In the genomic region with DNA sequence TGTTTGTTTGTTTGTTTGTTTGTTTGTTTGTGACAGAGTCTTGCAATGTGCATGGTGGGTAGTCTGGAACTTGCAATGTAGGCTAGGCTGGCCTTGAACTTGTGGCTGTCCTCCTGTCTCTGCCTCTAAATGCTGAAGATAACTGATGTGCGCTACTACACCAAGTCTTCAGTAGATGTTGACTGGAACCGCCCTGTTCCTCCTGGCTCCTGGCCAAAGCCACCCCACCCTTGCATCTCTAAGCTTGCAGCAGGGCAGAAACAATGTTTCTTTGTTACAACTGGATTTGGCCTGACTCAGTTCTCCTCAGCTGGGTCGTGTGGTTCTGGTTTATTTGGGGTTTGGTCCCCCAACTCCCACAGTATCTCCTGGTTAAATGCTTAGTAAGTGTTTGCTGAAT, we compare ENCODE assay signal across 18 mouse cellular contexts. TPM values are rescaled to one million over a fixed set of nuclear protein-coding genes. Genes with fewer than 3 reads are reported as not detected.
DNase-seq lines count a peak whose midpoint lies in the region; ATAC-seq and TF ChIP-seq lines count a peak whose summit lies in the region.
"Had no signal": no experiment of that assay in that cellular context is flagged by ENCODE, and none has a peak within 500 bp of the region (broad histone marks: within the 10 kb centered on the region; RNA-seq: fewer than 3 reads in every experiment).

No protein-coding gene starts in this region.

- in situ Hi-C loops in ES-E14 (cut with MboI; ENCODE audit: low sequenced_read_pairs in 2 of 2, unreplicated experiment in 2 of 2) = no loop called here

- no peaks in the 10 kb centered on the region for H3K9me3 ChIP-seq in kidney, embryonic 15.5 days (replicated peaks)
- H3K9me3 ChIP-seq in ES-E14 (ENCODE audit: control insufficient read depth, insufficient read depth, low read depth, low read length) = no peaks in the 10 kb centered on the region
- no peaks in the 10 kb centered on the region for H3K9me3 ChIP-seq in hindbrain, embryonic 13.5 days
- H3K9me3 ChIP-seq in midbrain, embryonic 15.5 days = no peaks in the 10 kb centered on the region
- H3K9me3 ChIP-seq: forebrain, embryonic 10.5 days; heart, embryonic 15.5 days; limb, embryonic 12.5 days; neural tube, embryonic 12.5 days had no signal

- H3K9ac ChIP-seq in kidney, embryonic 15.5 days = no peak overlapping the region
- no peak overlapping the region for H3K9ac ChIP-seq in ES-E14 (ENCODE audit: insufficient read depth, low read depth, low read length, poor library complexity, severe bottlenecking)
- H3K9ac ChIP-seq in hindbrain, embryonic 13.5 days = no peak overlapping the region
- no peak overlapping the region for H3K9ac ChIP-seq in midbrain, embryonic 15.5 days
- H3K9ac ChIP-seq: heart, embryonic 15.5 days; limb, embryonic 12.5 days; neural tube, embryonic 12.5 days had no signal

- no peak overlapping the region for H3K27ac ChIP-seq in kidney, embryonic 15.5 days
- no peak overlapping the region for H3K27ac ChIP-seq in ES-E14 (ENCODE audit: insufficient read depth, low read depth, low read length, poor library complexity, severe bottlenecking)
- no peak overlapping the region for H3K27ac ChIP-seq in hindbrain, embryonic 13.5 days
- no peak overlapping the region for H3K27ac ChIP-seq in midbrain, embryonic 15.5 days
- H3K27ac ChIP-seq: forebrain, embryonic 10.5 days; heart, embryonic 15.5 days; hindbrain, postnatal 0 days; kidney, postnatal 0 days; limb, embryonic 12.5 days; neural tube, embryonic 12.5 days had no signal

- WGBS in kidney, embryonic 15.5 days = 68% methylated on average over 3 of the region's 3 CpGs
- 60% methylated on average over 3 of the region's 3 CpGs for WGBS in hindbrain, embryonic 13.5 days
- WGBS in midbrain, embryonic 15.5 days = 67% methylated on average over 3 of the region's 3 CpGs

- H3K4me1 ChIP-seq in kidney, embryonic 15.5 days = no peaks in the 10 kb centered on the region
- peaks cover 0 to 12% of the 10 kb centered on the region in 2 experiments; a peak in 3 of 4 replicates for H3K4me1 ChIP-seq in ES-E14 (ENCODE audit: control insufficient read depth in 2 of 2, insufficient read depth in 2 of 2, low read length in 2 of 2, poor library complexity in 1 of 2)
- H3K4me1 ChIP-seq in hindbrain, embryonic 13.5 days (replicated peaks) = no peaks in the 10 kb centered on the region
- H3K4me1 ChIP-seq in midbrain, embryonic 15.5 days = no peaks in the 10 kb centered on the region
- H3K4me1 ChIP-seq: forebrain, embryonic 10.5 days; limb, embryonic 12.5 days; neural tube, embryonic 12.5 days had no signal

- no peak for ATAC-seq in kidney, embryonic 15.5 days (replicated peaks; ENCODE audit: low FRiP score)
- ATAC-seq in hindbrain, embryonic 13.5 days (ENCODE audit: low FRiP score) = no peak
- no peak for ATAC-seq in midbrain, embryonic 15.5 days (replicated peaks)
- ATAC-seq: hindbrain, postnatal 0 days; midbrain, embryonic 16.5 days had no signal

- no peak overlapping the region for H3K4me3 ChIP-seq in kidney, embryonic 15.5 days (replicated peaks)
- H3K4me3 ChIP-seq in ES-E14 (ENCODE audit: insufficient read depth in 1 of 2, low read depth in 1 of 2, low read length in 2 of 2, poor library complexity in 1 of 2, severe bottlenecking in 1 of 2) = no peak overlapping the region
- H3K4me3 ChIP-seq in hindbrain, embryonic 13.5 days = no peak overlapping the region
- H3K4me3 ChIP-seq in midbrain, embryonic 15.5 days = no peak overlapping the region
- H3K4me3 ChIP-seq: forebrain, embryonic 10.5 days; heart, embryonic 15.5 days; limb, embryonic 12.5 days; neural tube, embryonic 12.5 days had no signal

- peaks cover 7% of the 10 kb centered on the region; the same call in 1 of the 2 replicates for H3K27me3 ChIP-seq in kidney, embryonic 15.5 days
- H3K27me3 ChIP-seq in hindbrain, embryonic 13.5 days = 0 out of 2 replicates have a peak, but pooled peaks cover 3% of the 10 kb centered on the region
- no peaks in the 10 kb centered on the region for H3K27me3 ChIP-seq in midbrain, embryonic 15.5 days (replicated peaks)
- H3K27me3 ChIP-seq: neural tube, embryonic 12.5 days had no signal

- DNase-seq in kidney, postnatal 10 days = peak; percentile 41
- DNase-seq in 416B (ENCODE audit: low read depth) = peak; percentile 31
- DNase-seq in ES-E14 (ENCODE audit: low read depth, low spot score) = peak; percentile 75
- peak; percentile 19 for DNase-seq in skeletal muscle tissue, adult 2 months (ENCODE audit: low read depth, low spot score)
- DNase-seq: cerebellum, adult 9-11 months; thymus, adult 2 months had no signal

- no peak overlapping the region for H3K4me2 ChIP-seq in kidney, embryonic 15.5 days
- no peak overlapping the region for H3K4me2 ChIP-seq in hindbrain, embryonic 13.5 days
- no peak overlapping the region for H3K4me2 ChIP-seq in midbrain, embryonic 15.5 days
- H3K4me2 ChIP-seq: heart, embryonic 15.5 days; limb, embryonic 12.5 days; neural tube, embryonic 12.5 days had no signal

- no peaks in the 10 kb centered on the region for H3K36me3 ChIP-seq in kidney, embryonic 15.5 days
- H3K36me3 ChIP-seq in ES-E14 (ENCODE audit: control insufficient read depth, insufficient read depth, low read length, poor library complexity, severe bottlenecking) = no peaks in the 10 kb centered on the region
- no peaks in the 10 kb centered on the region for H3K36me3 ChIP-seq in hindbrain, embryonic 13.5 days
- H3K36me3 ChIP-seq in midbrain, embryonic 15.5 days (replicated peaks) = no peaks in the 10 kb centered on the region
- H3K36me3 ChIP-seq: forebrain, embryonic 10.5 days; heart, embryonic 15.5 days; limb, embryonic 12.5 days; neural tube, embryonic 12.5 days had no signal

TF ChIP-seq in ES-E14, 5 proteins besides CTCF, POLR2A, EP300 and RAD21:
- TF ChIP-seq HCFC1 (IDR thresholded peaks at IDR 0.05; ENCODE audit: borderline replicate concordance, insufficient read depth, low read length) (no peak), MAFK (IDR thresholded peaks at IDR 0.05; ENCODE audit: insufficient read depth, low read depth, low read length) (no peak), ZNF384 (IDR thresholded peaks at IDR 0.05; ENCODE audit: low read depth, low read length) (no peak), ZC3H11A (IDR thresholded peaks at IDR 0.05; ENCODE audit: borderline replicate concordance, low read depth, low read length) (no peak), CHD2 (IDR thresholded peaks at IDR 0.05; ENCODE audit: low read depth, low read length) (no peak)

RNA-seq across cellular contexts. Expression of gene Duox1, which starts 18.7 kb away (rescaled TPM):
- 0.04 TPM in 1 of 2 replicates, not detected in the other for polyA plus RNA-seq in kidney, embryonic 15.5 days (2015; fragmentation: Nextera tagmentation; extraction: Ambion mirVana)
- 0.76 and 1.0 TPM in 2 replicates for total RNA-seq in ES-E14 (2012; rRNA removed)
- polyA plus RNA-seq in hindbrain, embryonic 13.5 days (2015; fragmentation: Nextera tagmentation; extraction: Ambion mirVana) = 0.13 and 0.16 TPM in 2 replicates
- 0.08 and 0.13 TPM in 2 replicates for polyA plus RNA-seq in midbrain, embryonic 15.5 days (2015; fragmentation: Nextera tagmentation; extraction: Ambion mirVana)
- total RNA-seq: layer of hippocampus, postnatal 14 days had no signal
- polyA plus RNA-seq: forebrain, embryonic 10.5 days; kidney, postnatal 0 days had no signal

RNA-seq across cellular contexts. Expression of gene Duoxa1, which starts 20.6 kb away (rescaled TPM):
- 0.10 TPM in 1 of 2 replicates, not detected in the other for polyA plus RNA-seq in kidney, embryonic 15.5 days (2015; fragmentation: Nextera tagmentation; extraction: Ambion mirVana)
- total RNA-seq in ES-E14 (2012; rRNA removed) = 0.90 and 1.3 TPM in 2 replicates
- 0.13 TPM in 1 of 2 replicates, not detected in the other for polyA plus RNA-seq in hindbrain, embryonic 13.5 days (2015; fragmentation: Nextera tagmentation; extraction: Ambion mirVana)
- polyA plus RNA-seq in midbrain, embryonic 15.5 days (2015; fragmentation: Nextera tagmentation; extraction: Ambion mirVana) = 0.30 and 0.32 TPM in 2 replicates
- total RNA-seq: hindbrain, postnatal 0 days; layer of hippocampus, postnatal 14 days had no signal
- polyA plus RNA-seq: forebrain, embryonic 10.5 days; heart, embryonic 15.5 days; kidney, postnatal 0 days; neural tube, embryonic 12.5 days had no signal

RNA-seq across cellular contexts. Expression of gene Shf, which starts 34.8 kb away (rescaled TPM):
- 2.4 and 2.6 TPM in 2 replicates for polyA plus RNA-seq in kidney, embryonic 15.5 days (2015; fragmentation: Nextera tagmentation; extraction: Ambion mirVana)
- 9.2 and 16.6 TPM in 2 replicates for total RNA-seq in ES-E14 (2012; rRNA removed)
- polyA plus RNA-seq in hindbrain, embryonic 13.5 days (2015; fragmentation: Nextera tagmentation; extraction: Ambion mirVana) = 12.9 and 13.5 TPM in 2 replicates
- polyA plus RNA-seq in midbrain, embryonic 15.5 days (2015; fragmentation: Nextera tagmentation; extraction: Ambion mirVana) = 12.0 and 13.3 TPM in 2 replicates

RNA-seq across cellular contexts. Expression of gene Duoxa2, which starts 35.5 kb away (rescaled TPM):
- polyA plus RNA-seq in kidney, embryonic 15.5 days (2015; fragmentation: Nextera tagmentation; extraction: Ambion mirVana) = 0.17 TPM in 1 of 2 replicates, not detected in the other
- total RNA-seq in ES-E14 (2012; rRNA removed) = 0.49 and 0.95 TPM in 2 replicates
- not detected in 2 replicates for polyA plus RNA-seq in hindbrain, embryonic 13.5 days (2015; fragmentation: Nextera tagmentation; extraction: Ambion mirVana)
- 0.17 and 0.20 TPM in 2 replicates for polyA plus RNA-seq in midbrain, embryonic 15.5 days (2015; fragmentation: Nextera tagmentation; extraction: Ambion mirVana)
- total RNA-seq: layer of hippocampus, postnatal 14 days had no signal
- polyA plus RNA-seq: forebrain, embryonic 10.5 days; heart, embryonic 15.5 days; kidney, postnatal 0 days; limb, embryonic 12.5 days; lung, embryonic 16.5 days; neural tube, embryonic 12.5 days had no signal

RNA-seq across cellular contexts. Expression of gene Duox2, which starts 35.9 kb away (rescaled TPM):
- polyA plus RNA-seq in kidney, embryonic 15.5 days (2015; fragmentation: Nextera tagmentation; extraction: Ambion mirVana) = 0.10 and 0.19 TPM in 2 replicates
- total RNA-seq in ES-E14 (2012; rRNA removed) = 0.13 and 0.42 TPM in 2 replicates
- polyA plus RNA-seq in hindbrain, embryonic 13.5 days (2015; fragmentation: Nextera tagmentation; extraction: Ambion mirVana) = not detected in 2 replicates
- polyA plus RNA-seq in midbrain, embryonic 15.5 days (2015; fragmentation: Nextera tagmentation; extraction: Ambion mirVana) = not detected in 2 replicates
- polyA plus RNA-seq: forebrain, embryonic 10.5 days; limb, embryonic 12.5 days; lung, embryonic 16.5 days had no signal

Comparison
In these comparisons a context has a peak if more than half of its experiments do, and no peak if none do; other contexts are left out.
1. DNase-seq: peak in every context shown above with its lines; median percentile 75 in ES-E14; 41 in kidney, postnatal 10 days; 31 in 416B; 19 in skeletal muscle tissue, adult 2 months.